Mouse (Mus musculus): Measurements from ENCODE around the gene Ginm1. TPM values are rescaled to one million over a fixed set of nuclear protein-coding genes. Genes with fewer than 3 reads are reported as not detected.
A peak's percentile ranks its signal among the peaks of the same experiment; 100 is the strongest.

Ginm1 gene
- polyA plus RNA-seq, 1 experiment = 32.4 TPM

GRCm38 (mm10) chr10:7725751-7726500, 66.7 kb downstream of the Ginm1 start, which contains the start of gene Katna1:
Gene Katna1, plus strand, starts transcription at chr10:7726000.
- peak; percentile 78 to 94 for DNase-seq (ENCODE audit: extremely low spot score in 1 of 2, low spot score in 1 of 2)

Other genes starting within 250 kb of the Ginm1 start
- 113 TPM in 2 replicates for gene Lrp11, start 203.0 kb downstream of the Ginm1 start, polyA plus RNA-seq (2012; rRNA removed)
- gene Nup43, start 125.3 kb downstream of the Ginm1 start, polyA plus RNA-seq (2012; rRNA removed) = 6.7 and 7.7 TPM in 2 replicates
- gene Pcmt1, start 111.7 kb downstream of the Ginm1 start, polyA plus RNA-seq (2012; rRNA removed) = 122 and 128 TPM in 2 replicates
- 18.0 and 19.2 TPM in 2 replicates for gene Lats1, start 111.6 kb downstream of the Ginm1 start, polyA plus RNA-seq (2012; rRNA removed)
- gene Katna1, start 66.8 kb downstream of the Ginm1 start, polyA plus RNA-seq (2012; rRNA removed) = 13.6 and 13.8 TPM in 2 replicates
- 24.8 and 27.9 TPM in 2 replicates for gene Ppil4, start 67 bp upstream of the Ginm1 start, polyA plus RNA-seq (2012; rRNA removed)
- 0.15 and 0.22 TPM in 2 replicates for gene Zc3h12d, start 39.6 kb upstream of the Ginm1 start, polyA plus RNA-seq (2012; rRNA removed)
- 39.6 and 43.5 TPM in 2 replicates for gene Tab2, start 163.4 kb upstream of the Ginm1 start, polyA plus RNA-seq (2012; rRNA removed)

Data from frontal cortex, adult 2 months (tissue).